Mouse (Mus musculus): Measurements from ENCODE around the gene Cyct. TPM values are rescaled to one million over a fixed set of nuclear protein-coding genes. Genes with fewer than 3 reads are reported as not detected.

The Cyct gene
- total and polyA plus RNA-seq, 3 experiments = not detected

GRCm38 (mm10) chr2:76365811-76366210 is 5.6 kb upstream of the Cyct start:
- Histone ChIP-seq H3K79me2 (replicated peaks; ENCODE audit: control insufficient read depth, extremely low read depth, insufficient read depth, poor library complexity, severe bottlenecking) (peaks cover 9% of the 10 kb centered on the region), H3K36me3 (replicated peaks in 1 of 2; ENCODE audit: control insufficient read depth in 1 of 2, insufficient read depth in 1 of 2, low read length in 1 of 2) (no peaks in the 10 kb centered on the region), H3K27ac (ENCODE audit: insufficient read depth, low read depth) (no peak overlapping the region), H3K4me1 (ENCODE audit: control insufficient read depth in 1 of 2, insufficient read depth in 2 of 2) (peaks cover 0 to 15% of the 10 kb centered on the region in 2 experiments; a peak in 2 of 4 replicates), H3K9ac (ENCODE audit: insufficient read depth, low read depth) (no peak overlapping the region), H3K27me3 (replicated peaks) (no peaks in the 10 kb centered on the region), H3K4me2 (ENCODE audit: insufficient read depth, low read depth, poor library complexity, severe bottlenecking) (no peak overlapping the region), H3K4me3 (replicated peaks in 1 of 3; ENCODE audit: low read depth in 2 of 3, low read length in 2 of 3, poor library complexity in 1 of 3) (no peak overlapping the region), H3K9me3 (replicated peaks; ENCODE audit: low read length) (no peaks in the 10 kb centered on the region)
- no peak for TF ChIP-seq TCF12 (IDR thresholded peaks at IDR 0.05; ENCODE audit: low read depth, low read length)
- no peak for TF ChIP-seq MYC (IDR thresholded peaks at IDR 0.05; ENCODE audit: low read depth, low read length)
- no peak for TF ChIP-seq CHD2 (IDR thresholded peaks at IDR 0.05; ENCODE audit: low read length)
- dilution Hi-C loops (cut with MboI; ENCODE audit: extremely low pct_ligation_motif_present, extremely low pct_unique_long_range_greater_than_20kb, low sequenced_read_pairs) (no loop called here), in situ Hi-C loops (cut with MboI; ENCODE audit: low pct_ligation_motif_present, low pct_unique_long_range_greater_than_20kb, low sequenced_read_pairs) (loop anchor here (5.0 kb wide), 1 partner anchor 231 kb away; no protein-coding TSS in a partner anchor)
- DNase-seq (ENCODE audit: extremely low read depth) = no peak

GRCm38 (mm10) chr2:76362111-76362510 is 1.9 kb upstream of the Cyct start:
- Histone ChIP-seq H3K27me3 (replicated peaks) (no peaks in the 10 kb centered on the region), H3K79me2 (replicated peaks; ENCODE audit: control insufficient read depth, extremely low read depth, insufficient read depth, poor library complexity, severe bottlenecking) (no peaks in the 10 kb centered on the region), H3K9me3 (replicated peaks; ENCODE audit: low read length) (no peaks in the 10 kb centered on the region), H3K4me2 (ENCODE audit: insufficient read depth, low read depth, poor library complexity, severe bottlenecking) (no peak overlapping the region), H3K4me1 (ENCODE audit: control insufficient read depth in 1 of 2, insufficient read depth in 2 of 2) (no peaks in the 10 kb centered on the region), H3K4me3 (replicated peaks in 1 of 3; ENCODE audit: low read depth in 2 of 3, low read length in 2 of 3, poor library complexity in 1 of 3) (no peak overlapping the region), H3K9ac (ENCODE audit: insufficient read depth, low read depth) (no peak overlapping the region), H3K27ac (ENCODE audit: insufficient read depth, low read depth) (no peak overlapping the region), H3K36me3 (replicated peaks in 1 of 2; ENCODE audit: control insufficient read depth in 1 of 2, insufficient read depth in 1 of 2, low read length in 1 of 2) (no peaks in the 10 kb centered on the region)
- TF ChIP-seq RAD21 (IDR thresholded peaks at IDR 0.05; ENCODE audit: low read depth, low read length) = peak; percentile 54
- no peak for TF ChIP-seq TCF12 (IDR thresholded peaks at IDR 0.05; ENCODE audit: low read depth, low read length)
- TF ChIP-seq CTCF (conservative IDR thresholded peaks at IDR 0.05 in 1 of 2, IDR thresholded peaks at IDR 0.05 in 1 of 2; ENCODE audit: low read depth in 2 of 2, low read length in 2 of 2) = peak; percentile 34 to 61; a peak in 3 of 4 replicates
- TF ChIP-seq SMC3 (IDR thresholded peaks at IDR 0.05; ENCODE audit: low read depth, low read length) = peak; percentile 39
- TF ChIP-seq BHLHE40 (IDR thresholded peaks at IDR 0.05; ENCODE audit: low read depth, low read length) = no peak
- dilution Hi-C loops (cut with MboI; ENCODE audit: extremely low pct_ligation_motif_present, extremely low pct_unique_long_range_greater_than_20kb, low sequenced_read_pairs) (no loop called here), in situ Hi-C loops (cut with MboI; ENCODE audit: low pct_ligation_motif_present, low pct_unique_long_range_greater_than_20kb, low sequenced_read_pairs) (no loop called here)
- DNase-seq (ENCODE audit: extremely low read depth) = no peak

- Histone ChIP-seq H3K4me2 (ENCODE audit: insufficient read depth, low read depth, poor library complexity, severe bottlenecking) (no peak overlapping the region), H3K27me3 (replicated peaks) (no peaks in the 10 kb centered on the region), H3K4me1 (ENCODE audit: control insufficient read depth in 1 of 2, insufficient read depth in 2 of 2) (no peaks in the 10 kb centered on the region), H3K4me3 (replicated peaks in 1 of 3; ENCODE audit: low read depth in 2 of 3, low read length in 2 of 3, poor library complexity in 1 of 3) (no peak overlapping the region), H3K27ac (ENCODE audit: insufficient read depth, low read depth) (no peak overlapping the region), H3K79me2 (replicated peaks; ENCODE audit: control insufficient read depth, extremely low read depth, insufficient read depth, poor library complexity, severe bottlenecking) (no peaks in the 10 kb centered on the region), H3K9ac (ENCODE audit: insufficient read depth, low read depth) (no peak overlapping the region), H3K36me3 (replicated peaks in 1 of 2; ENCODE audit: control insufficient read depth in 1 of 2, insufficient read depth in 1 of 2, low read length in 1 of 2) (no peaks in the 10 kb centered on the region), H3K9me3 (replicated peaks; ENCODE audit: low read length) (peaks cover 2% of the 10 kb centered on the region)
- in situ Hi-C loops (cut with MboI; ENCODE audit: low pct_ligation_motif_present, low pct_unique_long_range_greater_than_20kb, low sequenced_read_pairs) (no loop called here), dilution Hi-C loops (cut with MboI; ENCODE audit: extremely low pct_ligation_motif_present, extremely low pct_unique_long_range_greater_than_20kb, low sequenced_read_pairs) (no loop called here)
- no peak for DNase-seq (ENCODE audit: extremely low read depth)
- TF ChIP-seq ETS1 (conservative IDR thresholded peaks at IDR 0.05; ENCODE audit: low read depth, low read length) = no peak
- no peak for TF ChIP-seq ZNF384 (IDR thresholded peaks at IDR 0.05; ENCODE audit: low read depth, low read length)
- TF ChIP-seq MAX (IDR thresholded peaks at IDR 0.05; ENCODE audit: low read length) = no peak
- TF ChIP-seq POLR2AphosphoS2 (IDR thresholded peaks at IDR 0.05; ENCODE audit: low read depth, low read length) = no peak
- no peak for TF ChIP-seq JUN (IDR thresholded peaks at IDR 0.05; ENCODE audit: insufficient read depth, low read depth, low read length)
- TF ChIP-seq NRF1 (IDR thresholded peaks at IDR 0.05; ENCODE audit: low read depth, low read length) = no peak
- no peak for TF ChIP-seq E2F4 (IDR thresholded peaks at IDR 0.05; ENCODE audit: insufficient replicate concordance, low read depth, low read length)
- TF ChIP-seq RCOR1 (conservative IDR thresholded peaks at IDR 0.05; ENCODE audit: low read depth, low read length) = no peak
- no peak for TF ChIP-seq EP300 (IDR thresholded peaks at IDR 0.05; ENCODE audit: low read length)
- TF ChIP-seq MYC (IDR thresholded peaks at IDR 0.05; ENCODE audit: low read depth, low read length) = no peak
- no peak for TF ChIP-seq SMC3 (IDR thresholded peaks at IDR 0.05; ENCODE audit: low read depth, low read length)
- no peak for TF ChIP-seq BHLHE40 (IDR thresholded peaks at IDR 0.05; ENCODE audit: low read depth, low read length)
- no peak for TF ChIP-seq USF2 (conservative IDR thresholded peaks at IDR 0.05; ENCODE audit: low read depth, low read length)
- TF ChIP-seq JUND (conservative IDR thresholded peaks at IDR 0.05; ENCODE audit: low read depth, low read length) = no peak
- TF ChIP-seq TBP (conservative IDR thresholded peaks at IDR 0.05; ENCODE audit: low read depth, low read length) = no peak
- TF ChIP-seq MEF2A (IDR thresholded peaks at IDR 0.05; ENCODE audit: borderline replicate concordance, low read depth, low read length) = no peak
- TF ChIP-seq KAT2A (IDR thresholded peaks at IDR 0.05; ENCODE audit: insufficient replicate concordance, low read length) = no peak
Measured at GRCm38 (mm10) chr2:76347839-76348238, 12.4 kb downstream of the Cyct start.

Data from CH12.LX (cell line).